Mouse (Mus musculus): ENCODE measurements around the gene Ferd3l. TPM values are rescaled to one million over a fixed set of nuclear protein-coding genes. Genes with fewer than 3 reads are reported as not detected.

The Ferd3l gene
- polyA plus RNA-seq, 1 experiment from 2014 or later, result not detected

DNA sequence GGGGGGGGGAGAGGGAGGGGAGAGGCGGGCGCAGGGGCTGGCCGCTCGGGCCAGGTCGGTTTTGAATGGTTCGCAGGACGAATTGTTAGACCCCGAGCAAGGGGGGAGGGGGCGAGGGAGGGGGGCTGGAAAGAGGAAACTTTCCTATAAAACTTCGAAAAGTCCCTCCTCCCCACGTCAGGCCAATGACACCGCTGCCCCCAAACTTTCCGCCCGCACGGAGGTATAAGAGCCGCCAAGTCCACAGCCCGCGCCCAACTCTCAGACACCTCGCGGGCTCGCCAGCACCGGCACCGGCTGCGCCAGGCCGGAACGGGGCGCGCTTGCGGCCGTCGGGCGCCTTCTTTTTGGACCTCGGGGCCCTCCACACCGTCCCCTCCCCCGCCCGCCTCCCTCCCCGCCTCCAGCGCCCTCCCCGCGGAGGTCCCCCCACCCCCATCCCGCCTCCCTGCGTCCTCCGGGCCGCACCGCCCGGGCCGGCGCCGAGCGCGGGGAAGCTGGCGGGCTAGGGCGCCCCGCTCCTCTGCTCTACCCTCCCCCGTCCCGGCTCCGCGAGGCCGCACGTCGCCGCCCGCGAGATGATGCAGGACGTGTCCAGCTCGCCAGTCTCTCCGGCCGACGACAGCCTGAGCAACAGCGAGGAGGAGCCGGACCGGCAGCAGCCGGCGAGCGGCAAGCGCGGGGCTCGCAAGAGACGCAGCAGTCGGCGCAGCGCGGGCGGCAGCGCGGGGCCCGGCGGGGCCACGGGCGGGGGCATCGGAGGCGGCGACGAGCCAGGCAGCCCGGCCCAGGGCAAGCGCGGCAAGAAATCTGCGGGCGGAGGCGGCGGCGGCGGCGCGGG, 29.4 kb downstream of the Ferd3l start, which contains the start of gene Twist1:
Gene Twist1 (plus strand): TSS at position 272 of the 841 bp plus-strand sequence.
- Histone ChIP-seq H3K27ac (ENCODE audit: poor library complexity, severe bottlenecking) (peak within 1 kb of the TSS; percentile 81), H3K4me1 (replicated peaks) (peaks cover 22% of the 10 kb centered on the region; the same call in 1 of the 2 replicates), H3K36me3 (no peaks in the 10 kb centered on the region), H3K4me2 (peak within 1 kb of the TSS; percentile 89), H3K27me3 (replicated peaks) (peaks cover 54% of the 10 kb centered on the region), H3K9ac (peak within 1 kb of the TSS; percentile 87), H3K9me3 (replicated peaks) (no peaks in the 10 kb centered on the region), H3K4me3 (peak within 1 kb of the TSS; percentile 69)
- WGBS, result 5% methylated on average over 93 of the region's 105 CpGs
- ATAC-seq (ENCODE audit: insufficient number of reproducible peaks, low FRiP score), result peak; percentile 85

DNA sequence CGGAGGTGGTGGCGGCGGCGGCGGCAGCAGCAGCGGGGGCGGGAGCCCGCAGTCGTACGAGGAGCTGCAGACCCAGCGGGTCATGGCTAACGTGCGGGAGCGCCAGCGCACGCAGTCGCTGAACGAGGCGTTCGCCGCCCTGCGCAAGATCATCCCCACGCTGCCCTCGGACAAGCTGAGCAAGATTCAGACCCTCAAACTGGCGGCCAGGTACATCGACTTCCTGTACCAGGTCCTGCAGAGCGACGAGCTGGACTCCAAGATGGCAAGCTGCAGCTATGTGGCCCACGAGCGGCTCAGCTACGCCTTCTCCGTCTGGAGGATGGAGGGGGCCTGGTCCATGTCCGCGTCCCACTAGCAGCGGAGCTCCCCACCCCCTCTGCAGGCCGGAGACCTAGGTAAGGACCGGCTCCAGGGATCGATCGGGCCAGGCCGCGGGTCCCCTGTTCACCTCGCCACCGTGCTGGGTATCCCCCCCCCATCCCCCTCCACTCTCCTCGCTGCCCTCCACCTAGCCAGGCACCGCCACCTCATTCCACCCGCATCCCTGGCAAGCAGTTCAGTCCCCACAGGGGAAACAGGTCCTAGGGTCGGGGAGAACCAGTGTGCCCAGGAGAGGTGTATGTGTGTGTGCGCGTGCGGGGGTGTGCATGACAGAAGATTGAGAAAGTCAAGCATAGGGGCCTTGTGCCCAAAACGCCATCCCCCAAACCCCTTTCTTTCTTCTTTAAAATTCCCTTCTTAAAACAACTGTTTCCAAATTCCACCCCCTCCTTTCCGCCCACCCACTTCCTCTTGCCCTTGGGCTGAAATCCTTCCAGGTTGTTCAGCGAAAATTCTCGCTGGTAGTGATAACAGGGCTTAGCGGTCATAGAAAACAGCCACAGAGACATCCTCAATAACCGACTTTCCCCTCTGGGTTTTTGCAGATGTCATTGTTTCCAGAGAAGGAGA, 30.3 kb downstream of the Ferd3l start:
- H3K4me2 ChIP-seq, result peak overlapping the region; percentile 89
- H3K4me1 ChIP-seq (replicated peaks), result peaks cover 22% of the 10 kb centered on the region; the same call in 1 of the 2 replicates
- H3K9ac ChIP-seq, result peak overlapping the region; percentile 87
- 0 out of 2 replicates have a peak, but pooled peaks have one; percentile 29 for ATAC-seq (ENCODE audit: insufficient number of reproducible peaks, low FRiP score)
- H3K27me3 ChIP-seq (replicated peaks), result peaks cover 63% of the 10 kb centered on the region
- no peaks in the 10 kb centered on the region for H3K9me3 ChIP-seq (replicated peaks)
- no peaks in the 10 kb centered on the region for H3K36me3 ChIP-seq
- under 1% methylated on average over 51 of the region's 56 CpGs for WGBS
- peak overlapping the region; percentile 69 for H3K4me3 ChIP-seq
- peak overlapping the region; percentile 81 for H3K27ac ChIP-seq (ENCODE audit: poor library complexity, severe bottlenecking)

GRCm38 (mm10) chr12:33959206-33959605, 31.0 kb downstream of the Ferd3l start:
- WGBS, result 8% methylated on average over 6 of the region's 6 CpGs
- H3K9ac ChIP-seq, result peak overlapping the region; percentile 87

GRCm38 (mm10) chr12:33959846-33960245, 31.6 kb downstream of the Ferd3l start:
- 35% methylated on average over 3 of the region's 3 CpGs for WGBS
- Histone ChIP-seq H3K27me3 (replicated peaks) (peaks cover 65% of the 10 kb centered on the region), H3K9ac (no peak overlapping the region), H3K4me3 (peak overlapping the region; percentile 42), H3K9me3 (replicated peaks) (no peaks in the 10 kb centered on the region), H3K4me2 (0 out of 2 replicates have a peak overlapping the region, but pooled peaks have one; percentile 26), H3K4me1 (replicated peaks) (peaks cover 22% of the 10 kb centered on the region; the same call in 1 of the 2 replicates), H3K36me3 (no peaks in the 10 kb centered on the region), H3K27ac (ENCODE audit: poor library complexity, severe bottlenecking) (peak overlapping the region; percentile 38; the same call in 1 of the 2 replicates)
- no peak for ATAC-seq (ENCODE audit: insufficient number of reproducible peaks, low FRiP score)

More at GRCm38 (mm10) chr12:33959206-33959605, 31.0 kb downstream of the Ferd3l start:
- Histone ChIP-seq H3K9me3 (replicated peaks) (no peaks in the 10 kb centered on the region), H3K4me3 (peak overlapping the region; percentile 69), H3K4me1 (replicated peaks) (peaks cover 22% of the 10 kb centered on the region; the same call in 1 of the 2 replicates), H3K36me3 (no peaks in the 10 kb centered on the region), H3K27me3 (replicated peaks) (peaks cover 65% of the 10 kb centered on the region), H3K4me2 (peak overlapping the region; percentile 89), H3K27ac (ENCODE audit: poor library complexity, severe bottlenecking) (peak overlapping the region; percentile 81)
- no peak for ATAC-seq (ENCODE audit: insufficient number of reproducible peaks, low FRiP score)

- Histone ChIP-seq H3K9me3 (replicated peaks) (no peaks in the 10 kb centered on the region), H3K27me3 (replicated peaks) (peaks cover 65% of the 10 kb centered on the region), H3K36me3 (no peaks in the 10 kb centered on the region), H3K27ac (ENCODE audit: poor library complexity, severe bottlenecking) (no peak overlapping the region), H3K4me1 (replicated peaks) (peaks cover 20% of the 10 kb centered on the region; the same call in 1 of the 2 replicates), H3K4me3 (peak overlapping the region; percentile 31), H3K4me2 (peak overlapping the region; percentile 34), H3K9ac (peak overlapping the region; percentile 13; the same call in 1 of the 2 replicates)
- WGBS, result 46% methylated on average over 5 of the region's 5 CpGs
- ATAC-seq (ENCODE audit: insufficient number of reproducible peaks, low FRiP score), result no peak
Observed at GRCm38 (mm10) chr12:33961013-33961412, 32.8 kb downstream of the Ferd3l start.

DNA sequence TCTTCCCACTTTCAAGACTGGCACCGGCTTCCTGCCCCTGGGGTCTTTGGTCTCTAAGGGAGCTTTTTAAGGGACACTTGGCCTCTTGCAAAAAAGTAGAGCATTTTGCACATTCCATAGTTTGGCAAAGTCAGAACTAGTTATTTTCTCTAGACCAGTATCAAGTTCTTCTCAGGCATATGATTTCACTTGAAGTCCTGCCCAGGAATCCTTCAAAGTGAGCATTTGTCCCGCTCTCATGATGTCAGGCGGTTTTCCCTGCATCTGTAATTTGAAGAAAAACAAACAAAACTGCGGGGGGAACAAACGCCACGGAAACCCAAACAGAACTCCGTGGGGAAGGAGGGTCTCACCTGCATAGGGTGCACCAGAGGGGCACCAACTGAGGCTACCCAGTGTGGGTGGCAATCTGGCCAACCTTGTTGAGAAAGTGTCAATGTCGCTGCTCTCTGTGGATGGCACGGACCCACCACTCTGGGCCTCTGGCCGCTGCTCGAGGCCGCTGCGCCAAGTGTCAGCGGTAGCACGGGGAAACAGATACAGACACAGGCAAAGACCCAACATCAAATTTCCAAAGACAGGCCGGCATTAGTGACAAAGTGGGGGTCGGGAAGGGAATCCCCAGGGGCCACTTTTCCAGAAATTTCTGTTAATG, 34.0 kb downstream of the Ferd3l start:
- Histone ChIP-seq H3K4me3 (peak overlapping the region; percentile 15), H3K27ac (ENCODE audit: poor library complexity, severe bottlenecking) (peak overlapping the region; percentile 24; the same call in 1 of the 2 replicates), H3K9me3 (replicated peaks) (no peaks in the 10 kb centered on the region), H3K27me3 (replicated peaks) (peaks cover 63% of the 10 kb centered on the region), H3K4me2 (peak overlapping the region; percentile 42), H3K36me3 (no peaks in the 10 kb centered on the region), H3K9ac (peak overlapping the region; percentile 21; the same call in 1 of the 2 replicates), H3K4me1 (replicated peaks) (peaks cover 21% of the 10 kb centered on the region)
- 15% methylated on average over 17 of the region's 17 CpGs for WGBS
- no peak for ATAC-seq (ENCODE audit: insufficient number of reproducible peaks, low FRiP score)

- Histone ChIP-seq H3K27me3 (replicated peaks) (peaks cover 68% of the 10 kb centered on the region), H3K4me1 (replicated peaks) (peaks cover 22% of the 10 kb centered on the region), H3K9ac (peak overlapping the region; percentile 21; the same call in 1 of the 2 replicates), H3K4me3 (peak overlapping the region; percentile 15), H3K36me3 (no peaks in the 10 kb centered on the region), H3K27ac (ENCODE audit: poor library complexity, severe bottlenecking) (0 out of 2 replicates have a peak overlapping the region, but pooled peaks have one; percentile 0), H3K4me2 (peak overlapping the region; percentile 42), H3K9me3 (replicated peaks) (no peaks in the 10 kb centered on the region)
- ATAC-seq (ENCODE audit: insufficient number of reproducible peaks, low FRiP score), result no peak
- 35% methylated on average over 9 of the region's 9 CpGs for WGBS
Observed at GRCm38 (mm10) chr12:33962773-33963130, 34.5 kb downstream of the Ferd3l start.

DNA sequence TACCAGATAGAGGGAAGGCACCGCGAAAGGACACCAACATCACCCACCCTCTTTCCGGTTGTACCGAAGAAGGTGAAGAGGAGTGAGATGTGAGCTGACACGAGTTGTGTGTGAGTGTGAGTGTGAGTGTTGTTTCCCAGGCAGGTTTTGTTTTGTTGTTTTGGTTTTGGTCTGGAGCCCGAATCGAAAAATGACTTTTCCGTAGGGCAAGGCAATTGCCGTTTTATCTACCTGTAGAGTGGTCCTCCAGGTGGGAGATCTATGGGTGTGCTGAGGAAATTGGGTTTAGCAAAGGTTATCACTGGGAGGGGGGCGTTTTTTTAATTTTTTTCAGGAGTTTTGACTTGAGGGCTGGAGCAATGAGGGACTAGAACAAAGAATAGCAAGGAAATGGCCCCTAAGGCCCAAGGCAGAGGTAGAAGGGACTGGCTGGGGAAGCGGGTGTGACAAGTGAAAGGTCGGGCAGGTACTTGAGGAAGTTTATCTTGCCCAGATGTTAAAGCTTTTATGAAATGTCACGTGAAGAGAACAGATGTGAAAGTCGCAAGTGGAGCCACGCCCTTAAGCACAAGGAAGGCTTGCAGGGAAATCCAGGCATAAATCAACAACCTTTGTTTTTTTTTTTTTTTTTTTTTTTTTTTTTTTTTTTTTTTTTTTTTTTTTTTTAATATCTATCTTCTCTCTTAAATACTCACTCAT, 35.6 kb downstream of the Ferd3l start:
- H3K27ac ChIP-seq (ENCODE audit: poor library complexity, severe bottlenecking), result no peak overlapping the region
- 15% methylated on average over 15 of the region's 15 CpGs for WGBS

DNA sequence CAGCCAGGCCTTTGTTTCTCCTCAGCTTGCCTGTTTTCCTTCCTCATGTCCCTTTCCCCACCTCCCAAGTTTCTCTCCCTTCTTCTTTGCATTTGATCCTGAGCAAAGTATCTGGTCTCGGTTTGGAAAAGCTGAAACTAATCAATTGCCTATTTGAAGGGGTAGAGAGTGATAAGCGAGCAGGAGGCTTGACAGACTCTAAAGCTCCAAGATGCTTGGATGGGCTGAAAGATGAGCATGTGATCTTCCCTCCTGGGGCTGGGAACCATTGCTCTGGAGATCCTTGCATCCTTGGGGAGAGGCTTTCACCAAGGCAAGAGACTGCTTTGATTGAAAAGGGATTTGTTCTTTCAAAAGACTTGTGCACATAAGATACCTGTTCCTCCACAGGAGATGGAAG, 36.2 kb downstream of the Ferd3l start:
- ATAC-seq (ENCODE audit: insufficient number of reproducible peaks, low FRiP score), result no peak
- H3K4me2 ChIP-seq, result no peak overlapping the region
- H3K9me3 ChIP-seq (replicated peaks), result no peaks in the 10 kb centered on the region
- WGBS, result 38% methylated on average over 2 of the region's 2 CpGs
- H3K4me3 ChIP-seq, result no peak overlapping the region
- H3K36me3 ChIP-seq, result no peaks in the 10 kb centered on the region
- no peak overlapping the region for H3K9ac ChIP-seq
- no peak overlapping the region for H3K27ac ChIP-seq (ENCODE audit: poor library complexity, severe bottlenecking)
- peaks cover 71% of the 10 kb centered on the region for H3K27me3 ChIP-seq (replicated peaks)
- peaks cover 26% of the 10 kb centered on the region for H3K4me1 ChIP-seq (replicated peaks)

More for the DNA sequence above, 35.6 kb downstream of the Ferd3l start:
- H3K4me1 ChIP-seq (replicated peaks), result peaks cover 27% of the 10 kb centered on the region
- H3K27me3 ChIP-seq (replicated peaks), result peaks cover 68% of the 10 kb centered on the region
- no peak overlapping the region for H3K9ac ChIP-seq
- no peaks in the 10 kb centered on the region for H3K36me3 ChIP-seq
- H3K4me2 ChIP-seq, result 0 out of 2 replicates have a peak overlapping the region, but pooled peaks have one; percentile 42
- ATAC-seq (ENCODE audit: insufficient number of reproducible peaks, low FRiP score), result no peak
- H3K4me3 ChIP-seq, result no peak overlapping the region
- no peaks in the 10 kb centered on the region for H3K9me3 ChIP-seq (replicated peaks)
